Mouse (Mus musculus) midbrain, postnatal 0 days (tissue): ENCODE data around the gene Ezh2. TPM values are rescaled to one million over a fixed set of nuclear protein-coding genes. Genes with fewer than 3 reads are reported as not detected.

Experiments used
- ATAC-seq: fragments of 200-750 bp; cut with Nextera tagmentation; 2 replicates; pipeline ENCODE4 v1.8.0; 2017; ENCODE audit warnings: moderate number of reproducible peaks, mild to moderate bottlenecking, moderate TSS enrichment, moderate library complexity; ENCODE audit not compliant: low FRiP score
- DNase-seq: peaks from one replicate; pipeline ENCODE4 v3.0.0-alpha.2; 2015; ENCODE audit warnings: low spot score
- H3K27ac ChIP-seq: fragments of 300-500 bp; sonication (generic); 2 replicates; pipeline ENCODE4 v1.5.1; 2014; ENCODE audit warnings: low read depth, mild to moderate bottlenecking, low read length, mixed read lengths
- H3K27me3 ChIP-seq: fragments of 300-500 bp; sonication (generic); 2 replicates; pipeline ENCODE4 v1.6.1; 2014; ENCODE audit warnings: low read length, control low read depth, mixed read lengths; ENCODE audit not compliant: insufficient read depth
- H3K36me3 ChIP-seq: fragments of 300-500 bp; sonication (generic); 2 replicates; pipeline ENCODE4 v1.6.1; 2014; ENCODE audit warnings: low read length, control low read depth, mixed read lengths; ENCODE audit not compliant: insufficient read depth
- H3K4me1 ChIP-seq: fragments of 300-500 bp; sonication (generic); 2 replicates; pipeline ENCODE4 v1.6.1; 2014; ENCODE audit warnings: mild to moderate bottlenecking, control low read depth, antibody characterized with exemption, low read length, mixed read lengths; ENCODE audit not compliant: insufficient read depth
- H3K4me2 ChIP-seq: fragments of 300-500 bp; sonication (generic); 2 replicates; pipeline ENCODE4 v1.6.1; 2014; ENCODE audit warnings: low read depth, mild to moderate bottlenecking, low read length, mixed read lengths; ENCODE audit not compliant: poor library complexity, severe bottlenecking
- H3K4me3 ChIP-seq: fragments of 300-500 bp; sonication (generic); 2 replicates; pipeline ENCODE4 v1.5.1; 2014; ENCODE audit warnings: low read depth, mild to moderate bottlenecking, low read length, moderate library complexity
- H3K9ac ChIP-seq: fragments of 300-500 bp; sonication (generic); replicated peaks from 2 replicates; pipeline ENCODE4 v1.6.1; 2014; ENCODE audit warnings: mild to moderate bottlenecking, low read length, moderate library complexity, mixed read lengths; ENCODE audit not compliant: poor library complexity, severe bottlenecking
- H3K9me3 ChIP-seq: fragments of 300-500 bp; sonication (generic); 2 replicates; pipeline ENCODE4 v1.6.1; 2016; ENCODE audit warnings: low read length, control low read depth
- CTCF ChIP-seq: IDR thresholded peaks from 2 replicates; pipeline ENCODE4 v1.5.1; 2016; ENCODE audit warnings: antibody characterized with exemption, mild to moderate bottlenecking
- WGBS: fragments of 180-500 bp; shearing (Covaris S2); extraction: QIAGEN DNeasy Blood & Tissue Kit; methylation state at CpG from one replicate; pipeline ENCODE4 v1.1.7; 2014; 5-methylcytosine and 5-hydroxymethylcytosine counted together
- polyA plus RNA-seq: library from polyadenylated mRNA; unstranded; fragments of >200 nt; fragmentation: Nextera tagmentation; extraction: Ambion mirVana; gene quantifications from 2 replicates; pipeline ENCODE4 v1.2.1, GENCODE M21; 2015
- total RNA-seq: library from RNA; depleted of rRNA; stranded (reverse); fragments of >200 nt; gene quantifications from 2 replicates; pipeline ENCODE4 v1.2.3, GENCODE M21; 2014

The Ezh2 gene
- total and polyA plus RNA-seq, 2 experiments from 2014 or later = 16.6 to 25.8 TPM

DNA sequence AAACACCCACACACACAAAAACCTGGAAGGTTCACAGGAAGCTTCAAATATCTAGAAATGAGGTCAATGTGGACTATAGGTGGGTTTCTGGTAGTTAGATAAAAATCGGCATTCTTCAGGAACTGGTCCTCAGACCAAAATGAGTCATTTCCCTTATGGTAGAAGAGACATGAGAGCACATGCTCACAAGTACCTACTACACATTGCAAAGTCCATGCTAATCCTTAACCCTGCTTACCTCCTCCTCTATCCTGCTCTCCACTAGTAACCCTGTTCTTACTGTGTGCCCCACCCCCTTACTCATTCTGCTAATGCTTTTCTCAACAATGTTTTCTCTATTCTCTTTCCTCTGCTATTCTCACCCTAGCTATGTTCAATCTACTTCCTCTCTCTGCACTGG lies 67.5 kb downstream of the Ezh2 start:
- ATAC-seq = no peak
- peaks cover 57% of the 10 kb centered on the region for H3K36me3 ChIP-seq
- WGBS = 89% methylated on average over 1 of the region's 1 CpGs

DNA sequence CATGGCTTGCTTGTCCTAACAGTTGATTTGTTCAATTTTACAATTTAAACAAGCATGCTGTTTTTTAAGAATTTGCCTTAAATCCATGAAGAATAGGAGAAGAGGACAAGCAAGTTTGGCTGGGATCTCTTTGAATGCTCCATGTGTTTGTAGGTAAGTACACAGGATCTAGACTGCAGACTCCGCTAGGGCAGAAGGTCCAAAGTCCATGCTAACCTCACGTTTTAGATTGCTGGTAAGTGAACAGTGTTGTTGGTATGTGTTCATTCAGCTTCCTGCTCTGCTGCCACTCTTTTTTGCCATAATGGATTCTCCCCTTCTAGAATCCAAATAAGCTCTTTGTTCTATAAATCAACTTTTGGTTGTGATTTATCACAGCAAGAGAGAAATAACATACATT lies 68.0 kb downstream of the Ezh2 start:
- WGBS = 86% methylated on average over 2 of the region's 2 CpGs
- Histone ChIP-seq H3K9ac (no peak overlapping the region), H3K4me2 (no peak overlapping the region), H3K4me3 (no peak overlapping the region), H3K9me3 (no peaks in the 10 kb centered on the region), H3K27ac (no peak overlapping the region), H3K4me1 (no peaks in the 10 kb centered on the region), H3K27me3 (no peaks in the 10 kb centered on the region), H3K36me3 (peaks cover 56% of the 10 kb centered on the region)
- no peak for DNase-seq
- no peak for ATAC-seq
- TF ChIP-seq CTCF = no peak

More for the DNA sequence above, 67.5 kb downstream of the Ezh2 start:
- Histone ChIP-seq H3K27ac (no peak overlapping the region), H3K4me3 (no peak overlapping the region), H3K27me3 (no peaks in the 10 kb centered on the region), H3K9me3 (no peaks in the 10 kb centered on the region), H3K4me2 (no peak overlapping the region), H3K9ac (no peak overlapping the region), H3K4me1 (no peaks in the 10 kb centered on the region)
- TF ChIP-seq CTCF = no peak
- DNase-seq = no peak

DNA sequence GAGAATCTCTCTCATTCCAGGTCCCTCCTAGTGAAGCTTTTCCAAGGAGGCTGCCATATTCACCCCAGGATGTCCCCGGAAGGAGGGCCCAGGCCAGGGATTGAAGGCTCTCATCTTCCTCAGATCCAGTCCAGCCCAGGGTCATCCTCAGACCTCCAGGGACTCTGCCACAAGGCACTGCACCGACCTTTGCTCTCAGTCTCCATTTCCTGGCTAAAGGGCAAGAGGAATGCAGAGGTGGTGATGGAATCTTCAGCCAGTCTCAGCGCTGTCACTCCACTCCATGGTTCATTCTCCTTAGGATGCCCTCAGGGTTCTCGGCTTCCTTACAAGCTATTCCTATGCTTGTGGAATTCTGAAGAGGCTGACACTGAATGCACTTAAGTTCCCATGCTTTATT lies 68.7 kb downstream of the Ezh2 start:
- no peak overlapping the region for H3K4me3 ChIP-seq
- H3K4me1 ChIP-seq = no peaks in the 10 kb centered on the region
- H3K4me2 ChIP-seq = no peak overlapping the region
- H3K9ac ChIP-seq = no peak overlapping the region
- ATAC-seq (no peak), DNase-seq (no peak)
- H3K9me3 ChIP-seq = no peaks in the 10 kb centered on the region
- TF ChIP-seq CTCF = no peak
- H3K27ac ChIP-seq = no peak overlapping the region
- no peaks in the 10 kb centered on the region for H3K27me3 ChIP-seq
- 80% methylated on average over 4 of the region's 4 CpGs for WGBS
- peaks cover 56% of the 10 kb centered on the region for H3K36me3 ChIP-seq

DNA sequence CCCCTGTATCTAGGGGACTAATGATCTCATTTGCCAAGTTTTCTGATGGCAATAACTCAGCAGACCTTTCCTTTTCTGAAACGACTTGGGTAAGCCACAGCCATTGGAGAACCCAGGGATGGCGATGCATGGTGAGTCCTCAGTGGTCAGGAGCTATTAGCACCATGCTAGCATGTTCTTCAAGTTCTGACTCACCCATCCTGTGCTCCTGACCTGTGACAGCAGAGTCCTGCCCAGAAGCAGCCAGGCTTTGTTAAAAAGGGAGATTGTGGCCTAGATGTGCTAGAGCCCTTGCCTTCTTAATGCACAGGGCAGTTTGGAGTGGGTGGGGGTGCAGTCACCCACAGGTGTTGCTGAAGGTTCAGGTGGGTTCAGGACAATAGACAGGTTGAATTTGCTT lies 70.1 kb downstream of the Ezh2 start:
- no peaks in the 10 kb centered on the region for H3K27me3 ChIP-seq
- H3K9ac ChIP-seq = no peak overlapping the region
- H3K27ac ChIP-seq = no peak overlapping the region
- H3K4me2 ChIP-seq = no peak overlapping the region
- peaks cover 51% of the 10 kb centered on the region for H3K36me3 ChIP-seq
- WGBS = 97% methylated on average over 2 of the region's 2 CpGs
- ATAC-seq (no peak), DNase-seq (no peak)
- no peak for TF ChIP-seq CTCF
- H3K4me3 ChIP-seq = no peak overlapping the region
- no peaks in the 10 kb centered on the region for H3K9me3 ChIP-seq
- no peaks in the 10 kb centered on the region for H3K4me1 ChIP-seq

DNA sequence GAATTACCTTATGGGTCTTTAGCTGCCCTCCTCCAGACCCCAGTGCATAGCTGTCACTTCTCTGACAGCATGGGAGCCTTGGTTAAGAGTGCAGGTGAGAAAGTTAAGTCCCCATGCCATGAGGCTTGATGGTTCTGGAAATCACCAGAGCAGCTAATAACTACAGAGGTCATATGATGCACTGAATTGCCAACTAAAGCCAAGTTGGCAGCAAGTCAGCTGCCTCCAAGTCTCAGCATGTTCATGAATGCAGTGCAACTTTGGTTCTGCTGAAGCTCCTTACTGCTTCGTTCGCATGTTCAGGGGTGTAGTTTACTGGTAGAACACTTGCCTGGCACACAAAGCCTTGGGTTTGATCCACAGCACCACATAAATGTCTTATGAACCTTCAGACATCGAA lies 72.7 kb downstream of the Ezh2 start:
- DNase-seq = no peak
- WGBS = 96% methylated on average over 3 of the region's 3 CpGs
- Histone ChIP-seq H3K36me3 (peaks cover 68% of the 10 kb centered on the region), H3K4me1 (no peaks in the 10 kb centered on the region), H3K27me3 (no peaks in the 10 kb centered on the region), H3K9ac (no peak overlapping the region), H3K27ac (no peak overlapping the region), H3K4me2 (no peak overlapping the region), H3K4me3 (no peak overlapping the region), H3K9me3 (no peaks in the 10 kb centered on the region)
- TF ChIP-seq CTCF = no peak
- no peak for ATAC-seq

DNA sequence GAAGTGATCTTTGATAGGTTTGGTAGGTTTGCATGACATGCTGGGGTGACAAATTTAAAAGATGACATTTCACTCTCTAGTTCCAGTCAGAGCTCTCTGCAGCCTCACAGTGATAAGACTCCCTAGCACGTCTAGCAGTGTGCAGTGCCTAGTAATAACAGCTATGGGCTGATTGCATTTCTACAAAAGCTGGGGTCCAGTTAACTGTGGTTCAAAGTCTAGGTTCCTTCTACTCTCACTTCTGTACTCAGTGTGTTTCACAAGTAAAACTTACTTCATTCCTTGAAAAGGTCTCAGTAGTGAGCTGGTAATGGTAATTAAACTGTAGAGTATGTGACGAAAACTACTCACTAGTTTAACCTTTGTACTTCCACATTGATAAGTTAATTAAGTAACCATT lies 75.1 kb downstream of the Ezh2 start:
- no peaks in the 10 kb centered on the region for H3K27me3 ChIP-seq
- H3K36me3 ChIP-seq = peaks cover 74% of the 10 kb centered on the region
- DNase-seq = no peak
- no peak for ATAC-seq
- H3K27ac ChIP-seq = no peak overlapping the region
- no peak overlapping the region for H3K4me2 ChIP-seq
- no peaks in the 10 kb centered on the region for H3K9me3 ChIP-seq
- H3K9ac ChIP-seq = no peak overlapping the region
- TF ChIP-seq CTCF = no peak
- H3K4me1 ChIP-seq = no peaks in the 10 kb centered on the region
- no peak overlapping the region for H3K4me3 ChIP-seq
- WGBS = 80% methylated on average over 2 of the region's 2 CpGs

DNA sequence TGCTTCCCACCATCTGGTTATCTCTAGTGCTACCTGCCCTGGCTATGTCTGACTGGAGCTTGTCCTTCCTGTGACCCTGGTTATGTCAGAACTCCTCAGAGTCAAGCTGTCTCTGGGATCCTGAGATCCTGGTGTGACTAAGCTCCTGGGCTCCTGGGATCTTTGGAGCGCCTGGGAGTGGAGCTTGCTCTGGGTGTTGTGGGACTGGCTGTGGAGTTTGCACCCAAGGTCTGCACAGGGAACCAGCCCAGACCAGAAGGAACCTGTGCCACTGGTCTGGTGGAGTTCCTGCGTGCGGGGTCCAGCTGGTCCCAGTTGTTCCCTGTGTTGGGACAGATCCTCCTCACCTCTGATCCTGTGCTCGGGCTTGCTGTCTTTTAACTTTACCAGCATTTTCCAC lies 100.6 kb downstream of the Ezh2 start:
- 95% methylated on average over 4 of the region's 4 CpGs for WGBS
- H3K4me2 ChIP-seq = no peak overlapping the region
- no peak for TF ChIP-seq CTCF
- no peak for ATAC-seq
- no peak for DNase-seq
- no peak overlapping the region for H3K9ac ChIP-seq
- no peaks in the 10 kb centered on the region for H3K4me1 ChIP-seq
- H3K9me3 ChIP-seq = no peaks in the 10 kb centered on the region
- no peak overlapping the region for H3K4me3 ChIP-seq
- H3K27ac ChIP-seq = no peak overlapping the region
- no peaks in the 10 kb centered on the region for H3K36me3 ChIP-seq
- H3K27me3 ChIP-seq = no peaks in the 10 kb centered on the region
